24 mouse cellular contexts compared by ENCODE assay signal in the genomic region with DNA sequence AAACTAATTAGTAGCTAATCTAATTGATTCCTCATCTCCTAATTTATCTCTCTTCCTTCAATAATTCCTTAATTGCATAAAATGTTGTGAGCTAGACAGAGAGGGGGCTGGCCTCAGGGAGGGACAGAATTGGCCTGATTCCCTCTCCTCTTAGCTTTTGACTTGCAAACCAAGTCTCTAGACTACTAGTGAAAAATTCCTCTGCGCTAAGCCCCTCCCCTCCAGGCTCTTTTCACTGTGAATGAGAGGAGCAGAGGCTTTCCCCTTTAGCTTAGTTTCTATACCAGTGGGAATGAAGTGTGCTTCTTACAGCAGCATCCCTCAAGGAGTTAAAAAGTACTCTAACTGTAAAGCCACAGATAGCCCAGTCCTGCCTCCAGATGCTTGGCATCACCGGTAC.
A peak's percentile ranks its signal among the peaks of the same experiment; 100 is the strongest.
DNase-seq lines count a peak whose midpoint lies in the region; ATAC-seq and TF ChIP-seq lines count a peak whose summit lies in the region.
"Had no signal": no experiment of that assay in that cellular context is flagged by ENCODE, and none has a peak within 500 bp of the region (broad histone marks: within the 10 kb centered on the region; RNA-seq: fewer than 3 reads in every experiment).

No protein-coding gene starts in this region.

- H3K9ac ChIP-seq in hindbrain, embryonic 13.5 days, result no peak overlapping the region
- no peak overlapping the region for H3K9ac ChIP-seq in hindbrain, embryonic 14.5 days
- no peak overlapping the region for H3K9ac ChIP-seq in midbrain, embryonic 14.5 days (replicated peaks; ENCODE audit: low read length)
- no peak overlapping the region for H3K9ac ChIP-seq in midbrain, embryonic 16.5 days (ENCODE audit: low read depth, low read length)
- H3K9ac ChIP-seq: heart, embryonic 13.5 days; intestine, embryonic 15.5 days had no signal

- peaks cover 9% of the 10 kb centered on the region; the same call in 1 of the 2 replicates for H3K4me1 ChIP-seq in hindbrain, embryonic 13.5 days (replicated peaks)
- no peaks in the 10 kb centered on the region for H3K4me1 ChIP-seq in hindbrain, embryonic 14.5 days (replicated peaks; ENCODE audit: control insufficient read depth, insufficient read depth, low read length)
- peaks cover 4% of the 10 kb centered on the region; the same call in 1 of the 2 replicates for H3K4me1 ChIP-seq in midbrain, embryonic 14.5 days (ENCODE audit: control insufficient read depth, insufficient read depth, low read length)
- H3K4me1 ChIP-seq in midbrain, embryonic 16.5 days (ENCODE audit: control insufficient read depth, insufficient read depth, low read length), result peaks cover 4% of the 10 kb centered on the region; the same call in 1 of the 2 replicates
- H3K4me1 ChIP-seq: heart, embryonic 10.5 days; heart, embryonic 13.5 days; intestine, embryonic 15.5 days had no signal

- no peaks in the 10 kb centered on the region for H3K36me3 ChIP-seq in hindbrain, embryonic 13.5 days
- H3K36me3 ChIP-seq in hindbrain, embryonic 14.5 days (replicated peaks; ENCODE audit: control insufficient read depth, insufficient read depth), result no peaks in the 10 kb centered on the region
- H3K36me3 ChIP-seq in midbrain, embryonic 14.5 days (ENCODE audit: control insufficient read depth, insufficient read depth, low read length), result no peaks in the 10 kb centered on the region
- H3K36me3 ChIP-seq in midbrain, embryonic 16.5 days (ENCODE audit: control insufficient read depth, insufficient read depth, low read length), result no peaks in the 10 kb centered on the region
- H3K36me3 ChIP-seq: G1E; heart, embryonic 10.5 days; heart, embryonic 13.5 days; intestine, embryonic 15.5 days had no signal

- ATAC-seq in hindbrain, embryonic 13.5 days (ENCODE audit: low FRiP score), result 0 out of 2 replicates have a peak, but pooled peaks have one; percentile 9
- ATAC-seq in hindbrain, embryonic 14.5 days (ENCODE audit: low FRiP score), result no peak
- no peak for ATAC-seq in midbrain, embryonic 14.5 days (ENCODE audit: low FRiP score, low TSS enrichment)
- ATAC-seq in midbrain, embryonic 16.5 days, result no peak
- ATAC-seq: CD4-positive, CD25-positive, alpha-beta regulatory T cell, adult 4 months; forebrain, embryonic 14.5 days; hindbrain, embryonic 16.5 days; intestine, embryonic 15.5 days; Patski had no signal

- TF ChIP-seq CTCF in brain, embryonic 14.5 days (IDR thresholded peaks at IDR 0.05; ENCODE audit: borderline replicate concordance, extremely low read depth, insufficient read depth, insufficient read length), result no peak

- 32% methylated on average over 2 of the region's 2 CpGs for WGBS in hindbrain, embryonic 13.5 days
- WGBS in hindbrain, embryonic 14.5 days, result 16% methylated on average over 2 of the region's 2 CpGs
- WGBS in midbrain, embryonic 14.5 days, result 17% methylated on average over 2 of the region's 2 CpGs
- WGBS in midbrain, embryonic 16.5 days, result 10% methylated on average over 2 of the region's 2 CpGs

- H3K9me3 ChIP-seq in hindbrain, embryonic 13.5 days, result no peaks in the 10 kb centered on the region
- H3K9me3 ChIP-seq in hindbrain, embryonic 14.5 days (ENCODE audit: control insufficient read depth, low read length), result no peaks in the 10 kb centered on the region
- no peaks in the 10 kb centered on the region for H3K9me3 ChIP-seq in midbrain, embryonic 14.5 days (ENCODE audit: control insufficient read depth, low read length)
- H3K9me3 ChIP-seq in midbrain, embryonic 16.5 days (replicated peaks; ENCODE audit: control insufficient read depth, low read length, poor library complexity, severe bottlenecking), result no peaks in the 10 kb centered on the region
- H3K9me3 ChIP-seq: G1E; heart, embryonic 10.5 days; heart, embryonic 13.5 days; intestine, embryonic 15.5 days had no signal

- no peak overlapping the region for H3K4me3 ChIP-seq in hindbrain, embryonic 13.5 days
- no peak overlapping the region for H3K4me3 ChIP-seq in hindbrain, embryonic 14.5 days (replicated peaks; ENCODE audit: low read length)
- no peak overlapping the region for H3K4me3 ChIP-seq in midbrain, embryonic 14.5 days (replicated peaks; ENCODE audit: low read depth, low read length)
- no peak overlapping the region for H3K4me3 ChIP-seq in midbrain, embryonic 16.5 days (ENCODE audit: low read depth, low read length)
- H3K4me3 ChIP-seq: heart, adult 2 months; heart, embryonic 10.5 days; heart, embryonic 13.5 days; intestine, embryonic 15.5 days had no signal

- H3K27ac ChIP-seq in hindbrain, embryonic 13.5 days, result no peak overlapping the region
- H3K27ac ChIP-seq in hindbrain, embryonic 14.5 days, result no peak overlapping the region
- no peak overlapping the region for H3K27ac ChIP-seq in midbrain, embryonic 14.5 days (replicated peaks; ENCODE audit: low read depth, low read length)
- no peak overlapping the region for H3K27ac ChIP-seq in midbrain, embryonic 16.5 days (ENCODE audit: low read length)
- H3K27ac ChIP-seq: heart, adult 2 months; heart, embryonic 10.5 days; heart, embryonic 13.5 days; intestine, embryonic 15.5 days had no signal

- H3K27me3 ChIP-seq in hindbrain, embryonic 13.5 days, result no peaks in the 10 kb centered on the region
- no peaks in the 10 kb centered on the region for H3K27me3 ChIP-seq in hindbrain, embryonic 14.5 days (ENCODE audit: control insufficient read depth, insufficient read depth, low read length)
- H3K27me3 ChIP-seq in midbrain, embryonic 14.5 days (ENCODE audit: control insufficient read depth, insufficient read depth, low read length), result no peaks in the 10 kb centered on the region
- no peaks in the 10 kb centered on the region for H3K27me3 ChIP-seq in midbrain, embryonic 16.5 days (ENCODE audit: control insufficient read depth, insufficient read depth, low read depth, low read length)
- H3K27me3 ChIP-seq: heart, embryonic 13.5 days; intestine, embryonic 15.5 days; Patski had no signal

- DNase-seq in hindbrain, embryonic 14.5 days (ENCODE audit: low spot score), result no peak
- peak; percentile 20 for DNase-seq in midbrain, embryonic 14.5 days
- DNase-seq in R1 (ENCODE audit: low read depth, low spot score), result peak; percentile 54
- peak; percentile 20 for DNase-seq in brain, embryonic 14.5 days (ENCODE audit: low read depth)
- no peak for DNase-seq in adrenal gland, postnatal 10 days
- no peak for DNase-seq in cerebellum, adult 11 months
- DNase-seq: adrenal gland, postnatal 14 days; cerebellum, adult 18-20 months; cerebellum, adult 9-10 months; gastrocnemius, postnatal 25 days; heart, adult 2 months; heart, postnatal 14 days; heart, postnatal 4 days; kidney, adult 18-20 months had no signal

- no peak for TF ChIP-seq POLR2A in brain, embryonic 14.5 days (IDR thresholded peaks at IDR 0.05; ENCODE audit: borderline replicate concordance, extremely low read depth, insufficient read depth, insufficient read length, poor library complexity, severe bottlenecking)

- H3K4me2 ChIP-seq in hindbrain, embryonic 13.5 days, result no peak overlapping the region
- H3K4me2 ChIP-seq in hindbrain, embryonic 14.5 days (replicated peaks), result no peak overlapping the region
- no peak overlapping the region for H3K4me2 ChIP-seq in midbrain, embryonic 14.5 days (ENCODE audit: low read length)
- no peak overlapping the region for H3K4me2 ChIP-seq in midbrain, embryonic 16.5 days (ENCODE audit: low read length)
- H3K4me2 ChIP-seq: heart, embryonic 13.5 days; intestine, embryonic 15.5 days had no signal

Comparison
In these comparisons a context has a peak if more than half of its experiments do, and no peak if none do; other contexts are left out.
1. DNase-seq: peak in midbrain, embryonic 14.5 days (single experiment), R1 (single experiment) and brain, embryonic 14.5 days (single experiment); none in hindbrain, embryonic 14.5 days (single experiment), adrenal gland, postnatal 10 days (single experiment) and cerebellum, adult 11 months (single experiment).